Mouse (Mus musculus) hindbrain, embryonic 10.5 days (tissue): ENCODE results near the gene Rab4b. TPM values are rescaled to one million over a fixed set of nuclear protein-coding genes. Genes with fewer than 3 reads are reported as not detected.

Source experiments
- DNase-seq: peaks from one replicate; pipeline ENCODE4 v3.0.0-alpha.2; 2017; ENCODE audit warnings: low spot score
- H3K27ac ChIP-seq: fragments of 300-500 bp; sonication (generic); 2 replicates; pipeline ENCODE4 v1.5.1; 2016; ENCODE audit warnings: mild to moderate bottlenecking, moderate library complexity
- H3K27me3 ChIP-seq: fragments of 300-500 bp; sonication (generic); 2 replicates; pipeline ENCODE4 v1.6.1; 2016; ENCODE audit warnings: mild to moderate bottlenecking; ENCODE audit not compliant: poor library complexity, insufficient read depth, severe bottlenecking
- H3K36me3 ChIP-seq: fragments of 300-500 bp; sonication (generic); 2 replicates; pipeline ENCODE4 v1.6.1; 2016; ENCODE audit warnings: mild to moderate bottlenecking, moderate library complexity
- H3K4me1 ChIP-seq: fragments of 300-500 bp; sonication (generic); replicated peaks from 2 replicates; pipeline ENCODE4 v1.6.1; 2016; ENCODE audit warnings: mild to moderate bottlenecking
- H3K4me3 ChIP-seq: fragments of 300-500 bp; sonication (generic); 2 replicates; pipeline ENCODE4 v1.5.1; 2016; ENCODE audit warnings: mild to moderate bottlenecking, moderate library complexity
- H3K9me3 ChIP-seq: fragments of 300-500 bp; sonication (generic); 2 replicates; pipeline ENCODE4 v1.6.1; 2016; ENCODE audit warnings: mild to moderate bottlenecking, moderate library complexity
- WGBS: fragments of 180-500 bp; shearing (Covaris S2); methylation state at CpG from one replicate; pipeline ENCODE4 v1.1.7; 2016; 5-methylcytosine and 5-hydroxymethylcytosine counted together
- polyA plus RNA-seq: library from polyadenylated mRNA; unstranded; fragments of >200 nt; fragmentation: Nextera tagmentation; extraction: Ambion mirVana; gene quantifications from 2 replicates; pipeline ENCODE4 v1.2.1, GENCODE M21; 2016

Rab4b gene
- 66.0 and 92.2 TPM in 2 replicates for polyA plus RNA-seq

DNA sequence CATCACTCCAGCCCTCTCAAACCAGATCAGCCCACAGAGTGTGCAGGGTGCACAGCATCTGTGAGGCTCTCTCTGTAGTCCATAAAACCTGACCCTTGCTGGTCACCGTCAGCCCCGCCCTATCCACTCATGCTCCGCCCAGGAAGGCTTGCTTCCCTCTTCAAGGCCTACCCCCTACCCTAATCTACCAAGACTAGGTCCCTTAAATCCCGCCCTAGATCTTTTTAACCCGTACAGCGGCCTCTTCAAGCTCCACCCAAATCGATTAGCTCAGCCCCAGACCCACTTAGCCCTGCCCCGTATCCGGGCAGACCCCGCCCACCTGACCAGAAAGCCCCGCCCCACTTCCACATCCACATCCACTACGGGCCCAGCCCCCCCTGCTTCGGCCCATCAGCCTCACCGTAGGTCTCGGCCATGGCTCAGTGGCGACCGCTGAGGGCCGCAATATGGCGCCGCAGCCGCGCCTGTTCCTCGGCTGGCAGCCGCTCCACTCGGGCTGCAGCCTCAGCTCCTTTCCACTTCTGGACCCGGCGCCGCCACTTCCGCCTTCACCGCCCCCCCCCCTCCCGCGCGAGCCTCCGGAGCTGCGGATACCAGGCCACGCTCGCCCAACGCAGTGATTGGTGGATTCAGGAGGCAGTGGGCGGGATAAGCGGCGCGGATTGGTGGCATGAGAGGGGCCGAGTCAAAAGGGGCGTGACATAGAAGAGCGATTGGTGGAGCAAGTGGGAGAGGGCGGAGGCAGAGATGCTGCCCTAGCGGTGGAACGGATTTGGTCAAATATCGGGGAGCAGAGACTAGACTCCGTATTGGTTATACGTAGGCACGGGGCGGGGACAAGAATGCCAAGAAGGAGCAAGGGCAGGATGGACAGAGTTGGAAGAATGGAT, at the start of gene Rab4b:
Gene Rab4b, minus strand, starts transcription at position 573 of the 893 bp plus-strand sequence.
- peak; percentile 100 for DNase-seq
- no peaks in the 10 kb centered on the region for H3K9me3 ChIP-seq
- H3K27me3 ChIP-seq: no peaks in the 10 kb centered on the region
- H3K4me1 ChIP-seq: peaks cover 19% of the 10 kb centered on the region
- peaks cover 33% of the 10 kb centered on the region for H3K36me3 ChIP-seq
- H3K4me3 ChIP-seq: peak within 1 kb of the TSS; percentile 63
- under 1% methylated on average over 53 of the region's 53 CpGs for WGBS
- H3K27ac ChIP-seq: peak within 1 kb of the TSS; percentile 90

DNA sequence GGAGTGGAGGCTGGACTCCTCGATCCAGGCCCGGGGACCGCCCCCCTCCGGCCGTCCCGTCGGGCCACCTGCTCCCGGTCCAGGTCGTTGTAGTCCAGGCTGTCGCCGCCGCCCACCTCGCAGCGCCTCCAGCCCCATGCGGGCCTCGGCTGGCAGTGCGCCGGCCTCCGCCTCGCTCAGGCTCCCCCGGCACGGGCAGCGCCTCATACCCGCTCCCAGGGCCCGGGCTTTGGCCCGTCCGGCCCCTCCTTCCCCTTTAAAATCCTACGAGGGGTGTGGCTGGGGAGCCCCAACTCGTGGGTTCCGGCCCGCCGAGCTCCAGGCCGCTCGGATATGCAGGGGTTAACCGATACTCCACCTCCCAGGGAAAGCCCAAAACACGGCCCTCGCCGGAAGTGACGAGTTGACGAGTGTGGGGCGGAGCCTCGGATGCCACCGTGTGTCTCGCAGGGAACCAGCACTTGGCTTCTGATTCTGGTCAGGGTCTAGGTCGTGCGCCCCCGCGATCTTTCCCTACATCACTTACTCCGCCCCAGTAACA, 49.7 kb upstream of the Rab4b start, which contains the start of gene Itpkc:
Gene Itpkc, minus strand, starts transcription at position 381 of the 541 bp plus-strand sequence.
- peak within 1 kb of the TSS; percentile 93 for H3K4me3 ChIP-seq
- peaks cover 66% of the 10 kb centered on the region for H3K4me1 ChIP-seq
- H3K27me3 ChIP-seq: no peaks in the 10 kb centered on the region
- H3K36me3 ChIP-seq: peaks cover 6% of the 10 kb centered on the region; the same call in 1 of the 2 replicates
- DNase-seq: peak; percentile 97
- peak within 1 kb of the TSS; percentile 95 for H3K27ac ChIP-seq
- under 1% methylated on average over 49 of the region's 49 CpGs for WGBS
- no peaks in the 10 kb centered on the region for H3K9me3 ChIP-seq

DNA sequence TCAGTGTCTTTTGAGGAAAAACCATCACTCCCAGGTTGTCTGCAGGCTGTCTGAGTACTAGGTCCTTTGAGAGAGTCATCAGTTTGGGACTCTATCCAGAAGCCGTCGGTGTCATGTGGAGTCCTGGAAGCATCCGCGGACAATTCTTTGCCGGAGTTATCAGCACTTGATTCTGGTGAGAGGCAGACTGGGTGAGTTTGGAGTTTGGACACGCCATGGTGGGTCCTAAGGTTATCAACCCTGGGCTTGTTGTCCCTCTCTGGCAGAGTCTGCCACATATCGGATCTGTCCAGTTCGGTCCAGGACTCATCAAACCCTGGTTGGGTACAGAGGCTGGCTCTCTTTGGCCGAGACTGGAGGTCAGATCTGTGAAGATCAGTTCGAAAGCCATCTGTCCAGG, 49.0 kb upstream of the Rab4b start:
- H3K9me3 ChIP-seq: no peaks in the 10 kb centered on the region
- peaks cover 62% of the 10 kb centered on the region for H3K4me1 ChIP-seq
- no peaks in the 10 kb centered on the region for H3K27me3 ChIP-seq
- peaks cover 12% of the 10 kb centered on the region; the same call in 1 of the 2 replicates for H3K36me3 ChIP-seq
- H3K27ac ChIP-seq: peak overlapping the region; percentile 95
- WGBS: 3% methylated on average over 10 of the region's 10 CpGs
- peak overlapping the region; percentile 93 for H3K4me3 ChIP-seq
- no peak for DNase-seq

DNA sequence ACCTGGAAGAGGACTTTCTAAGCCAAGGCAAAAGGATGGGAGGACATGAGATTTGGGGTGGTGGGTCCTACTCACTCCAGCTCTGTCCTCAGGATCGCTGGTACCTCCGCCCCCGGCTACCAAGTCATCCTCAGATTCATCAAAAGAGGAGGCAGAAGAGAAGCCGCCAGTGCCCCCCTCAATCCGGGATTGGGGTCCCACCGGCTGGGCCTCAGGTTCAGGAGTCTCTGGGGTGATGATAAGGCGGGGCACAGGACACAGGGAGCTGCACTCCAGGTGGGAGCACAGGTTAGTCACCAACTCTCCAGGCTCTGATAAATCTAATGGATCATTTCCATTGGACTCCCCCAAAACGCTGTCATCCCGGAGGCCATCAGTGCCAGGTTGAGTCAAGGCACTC, 48.6 kb upstream of the Rab4b start:
- DNase-seq: no peak
- Histone ChIP-seq H3K27me3 (no peaks in the 10 kb centered on the region), H3K36me3 (peaks cover 16% of the 10 kb centered on the region; the same call in 1 of the 2 replicates), H3K4me3 (peak overlapping the region; percentile 93), H3K9me3 (no peaks in the 10 kb centered on the region), H3K4me1 (peaks cover 58% of the 10 kb centered on the region), H3K27ac (peak overlapping the region; percentile 95)
- 34% methylated on average over 9 of the region's 9 CpGs for WGBS

DNA sequence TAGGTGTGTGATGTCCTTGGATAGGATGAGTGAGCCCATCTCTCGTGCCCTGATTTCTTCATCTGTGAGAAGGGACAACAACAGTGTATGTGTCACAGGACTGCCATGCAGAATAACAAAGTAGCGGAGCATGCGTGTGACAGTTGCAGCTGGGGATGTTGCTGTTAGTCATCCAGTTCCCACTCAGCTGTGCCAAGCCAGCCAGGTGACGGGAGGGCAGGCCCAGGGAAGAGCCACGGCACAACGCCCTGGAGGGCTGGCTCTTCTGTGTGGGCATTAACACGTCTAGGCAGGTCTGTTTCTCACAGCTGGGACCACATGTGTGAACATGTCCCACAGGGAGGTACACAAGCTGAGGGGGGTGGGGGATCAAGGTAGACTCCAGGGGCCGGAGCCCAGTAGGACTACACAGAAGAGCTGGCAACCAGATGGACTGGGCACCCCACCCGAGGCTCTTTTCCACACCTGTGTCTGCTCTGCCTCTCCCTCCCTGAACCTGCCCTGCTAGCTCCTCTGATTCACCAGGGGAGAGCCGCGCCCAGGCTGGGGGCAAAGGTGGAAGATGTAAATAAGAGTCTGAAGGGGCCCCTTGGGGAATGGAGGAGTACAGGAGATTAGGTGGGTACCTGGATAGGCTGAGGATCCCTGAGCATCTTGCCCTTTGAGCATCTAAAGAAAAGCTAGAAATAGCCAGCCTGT, 46.3 kb upstream of the Rab4b start:
- Histone ChIP-seq H3K36me3 (peaks cover 33% of the 10 kb centered on the region), H3K27ac (peak overlapping the region; percentile 51; the same call in 1 of the 2 replicates), H3K4me3 (peak overlapping the region; percentile 93; the same call in 1 of the 2 replicates), H3K27me3 (no peaks in the 10 kb centered on the region), H3K4me1 (peaks cover 58% of the 10 kb centered on the region), H3K9me3 (no peaks in the 10 kb centered on the region)
- DNase-seq: no peak
- 84% methylated on average over 11 of the region's 11 CpGs for WGBS

DNA sequence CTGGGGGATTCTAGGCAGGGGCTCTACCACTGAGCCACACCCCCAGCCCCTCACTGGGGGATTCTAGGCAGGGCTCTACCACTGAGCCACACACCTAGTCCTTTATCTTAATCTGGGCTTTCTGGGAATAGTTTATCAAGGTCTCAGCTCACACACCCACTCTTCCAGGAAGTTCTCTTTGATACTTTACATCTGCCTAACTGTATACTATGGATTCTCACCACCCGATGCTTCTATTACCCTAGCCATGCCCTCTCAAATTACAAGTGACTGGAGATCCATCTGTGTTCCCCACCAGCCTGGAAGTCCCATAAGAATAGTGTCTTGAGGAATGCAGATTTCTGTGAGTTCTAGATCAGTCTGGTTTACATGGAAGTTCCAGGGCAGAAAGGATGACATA, 43.8 kb upstream of the Rab4b start:
- Histone ChIP-seq H3K4me1 (peaks cover 46% of the 10 kb centered on the region), H3K9me3 (no peaks in the 10 kb centered on the region), H3K36me3 (peaks cover 54% of the 10 kb centered on the region), H3K4me3 (no peak overlapping the region), H3K27me3 (no peaks in the 10 kb centered on the region), H3K27ac (no peak overlapping the region)
- 86% methylated on average over 1 of the region's 1 CpGs for whole genome bisulfite sequencing
- DNase-seq: no peak

DNA sequence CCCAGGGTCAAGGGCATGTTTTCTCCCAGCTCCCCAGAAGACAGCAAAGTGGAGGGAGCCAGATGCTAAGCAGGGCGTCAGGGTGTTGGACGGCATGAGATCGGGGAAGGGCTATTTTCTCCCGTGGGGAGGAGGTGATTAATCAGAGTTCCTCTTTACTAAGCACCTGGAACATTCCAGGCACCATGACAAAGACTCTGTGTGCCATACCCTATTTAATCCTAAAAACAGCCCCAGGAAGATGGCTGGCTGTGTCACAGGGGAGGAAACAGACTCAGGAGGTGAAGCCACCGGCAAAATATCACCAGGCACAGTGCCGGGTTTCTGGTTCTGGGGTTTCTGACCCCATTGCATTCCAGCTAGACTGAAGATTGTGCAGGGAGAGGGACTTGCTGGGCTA, 43.2 kb upstream of the Rab4b start:
- no peak overlapping the region for H3K4me3 ChIP-seq
- H3K4me1 ChIP-seq: peaks cover 40% of the 10 kb centered on the region
- no peaks in the 10 kb centered on the region for H3K27me3 ChIP-seq
- peaks cover 60% of the 10 kb centered on the region for H3K36me3 ChIP-seq
- DNase-seq: no peak
- 85% methylated on average over 6 of the region's 6 CpGs for WGBS
- H3K27ac ChIP-seq: no peak overlapping the region
- no peaks in the 10 kb centered on the region for H3K9me3 ChIP-seq

DNA sequence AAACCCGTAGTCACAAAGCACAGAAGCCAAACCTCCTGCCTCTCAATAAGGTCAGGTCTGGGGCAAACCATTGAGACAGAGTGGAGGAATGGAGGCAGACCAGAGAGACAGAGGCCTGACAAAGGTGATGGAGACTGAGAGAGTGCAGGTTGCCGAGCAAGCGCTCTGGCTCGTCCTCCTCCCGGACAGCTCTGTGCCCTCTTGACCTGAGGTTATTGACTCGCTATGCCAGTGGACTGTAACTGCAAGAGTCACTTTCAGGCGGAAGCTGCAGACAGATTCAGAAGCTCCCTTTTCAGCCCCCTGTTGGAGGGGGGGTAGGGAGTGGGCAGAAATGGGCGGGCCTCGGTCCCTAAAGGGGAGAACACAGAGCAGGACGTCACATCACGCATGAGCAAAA, 41.2 kb upstream of the Rab4b start:
- no peak overlapping the region for H3K4me3 ChIP-seq
- DNase-seq: no peak
- WGBS: 60% methylated on average over 11 of the region's 11 CpGs

DNA sequence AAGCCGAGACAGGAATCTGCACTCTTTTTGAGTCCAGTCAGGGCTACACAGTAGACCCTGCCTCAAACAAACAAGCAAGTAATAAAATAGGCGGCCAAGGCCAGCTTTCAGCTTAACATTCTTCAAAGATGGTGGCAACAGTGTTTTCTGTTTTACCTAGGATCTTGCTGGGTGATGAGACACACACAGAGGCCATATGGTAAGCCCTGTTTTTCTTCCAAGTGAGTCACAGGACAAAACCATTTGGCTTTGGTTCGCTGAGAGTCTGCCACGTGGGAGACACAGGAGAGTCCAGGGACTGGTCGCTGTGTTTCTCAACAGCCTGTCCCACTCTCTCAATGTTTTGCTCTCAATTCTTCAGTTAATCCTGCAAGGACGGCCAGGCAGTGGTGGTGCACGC, 39.9 kb upstream of the Rab4b start:
- peaks cover 87% of the 10 kb centered on the region for H3K36me3 ChIP-seq
- no peak overlapping the region for H3K4me3 ChIP-seq
- no peak for DNase-seq
- WGBS: 88% methylated on average over 7 of the region's 7 CpGs
- no peaks in the 10 kb centered on the region for H3K9me3 ChIP-seq
- H3K27me3 ChIP-seq: no peaks in the 10 kb centered on the region
- H3K27ac ChIP-seq: no peak overlapping the region
- H3K4me1 ChIP-seq: 0 out of 2 replicates have a peak, but pooled peaks cover 8% of the 10 kb centered on the region

More for the DNA sequence above, 41.2 kb upstream of the Rab4b start:
- H3K9me3 ChIP-seq: no peaks in the 10 kb centered on the region
- no peaks in the 10 kb centered on the region for H3K27me3 ChIP-seq
- no peak overlapping the region for H3K27ac ChIP-seq
- peaks cover 20% of the 10 kb centered on the region for H3K4me1 ChIP-seq
- peaks cover 78% of the 10 kb centered on the region for H3K36me3 ChIP-seq

DNA sequence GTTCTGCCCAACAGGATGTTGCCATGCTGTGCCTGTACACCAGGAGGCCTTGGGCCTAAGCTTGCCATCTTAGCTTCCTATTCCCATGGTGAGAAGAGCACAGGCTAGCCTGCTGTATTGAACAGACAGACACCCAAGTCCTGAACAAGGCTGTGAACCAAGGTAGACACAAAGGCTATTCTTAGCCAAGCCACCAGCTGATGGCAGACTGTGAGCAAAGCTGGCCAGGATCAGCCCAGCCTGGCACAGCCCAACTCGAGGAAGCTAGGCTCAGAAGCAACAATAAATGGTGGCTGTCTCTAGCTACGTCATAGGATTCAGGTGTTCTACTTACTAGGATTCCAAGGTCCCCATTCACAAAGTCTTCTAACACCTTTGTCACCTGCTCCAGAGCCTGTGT, 33.9 kb upstream of the Rab4b start:
- H3K4me1 ChIP-seq: no peaks in the 10 kb centered on the region
- H3K4me3 ChIP-seq: no peak overlapping the region
- no peak overlapping the region for H3K27ac ChIP-seq
- H3K36me3 ChIP-seq: peaks cover 96% of the 10 kb centered on the region
- DNase-seq: no peak
- no peaks in the 10 kb centered on the region for H3K9me3 ChIP-seq
- H3K27me3 ChIP-seq: no peaks in the 10 kb centered on the region
- WGBS: 93% methylated on average over 2 of the region's 2 CpGs

DNA sequence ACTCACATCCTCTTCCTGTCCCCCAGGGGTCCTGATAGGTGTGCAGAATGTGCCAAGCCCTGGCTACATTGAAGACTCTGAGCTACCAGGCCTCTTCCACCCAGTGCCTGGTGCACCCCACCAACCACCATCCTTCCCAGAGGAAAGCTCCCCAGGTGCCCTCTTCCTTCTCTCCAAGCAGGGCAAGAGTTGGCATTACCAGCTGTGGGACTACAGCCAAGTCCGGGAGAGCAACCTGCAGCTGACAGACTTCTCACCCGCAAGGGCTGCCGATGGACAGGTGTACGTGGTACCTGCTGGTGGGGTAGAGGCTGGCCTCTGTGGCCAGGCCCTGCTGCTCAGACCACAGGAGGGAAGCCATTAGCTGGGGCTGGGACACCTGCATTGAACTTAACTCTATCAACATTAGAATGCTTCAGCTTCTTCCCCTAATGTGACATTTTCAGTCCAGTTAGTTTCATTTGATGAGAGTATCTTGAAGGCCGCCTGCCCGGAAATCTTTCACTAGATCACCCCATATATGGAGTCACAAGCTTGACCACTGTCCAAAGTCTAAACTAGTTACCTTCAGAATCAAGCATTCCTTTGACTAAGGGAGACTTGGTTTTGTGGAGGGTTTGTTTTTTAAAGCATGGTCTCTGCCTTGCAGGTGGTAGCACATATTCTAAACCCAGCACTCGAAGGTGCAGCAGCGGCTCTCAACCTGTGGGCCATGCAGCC, 25.2 kb upstream of the Rab4b start:
- H3K4me1 ChIP-seq: no peaks in the 10 kb centered on the region
- H3K4me3 ChIP-seq: no peak overlapping the region
- H3K27me3 ChIP-seq: no peaks in the 10 kb centered on the region
- H3K27ac ChIP-seq: no peak overlapping the region
- DNase-seq: no peak
- peaks cover 73% of the 10 kb centered on the region for H3K36me3 ChIP-seq
- no peaks in the 10 kb centered on the region for H3K9me3 ChIP-seq
- 94% methylated on average over 8 of the region's 8 CpGs for WGBS

DNA sequence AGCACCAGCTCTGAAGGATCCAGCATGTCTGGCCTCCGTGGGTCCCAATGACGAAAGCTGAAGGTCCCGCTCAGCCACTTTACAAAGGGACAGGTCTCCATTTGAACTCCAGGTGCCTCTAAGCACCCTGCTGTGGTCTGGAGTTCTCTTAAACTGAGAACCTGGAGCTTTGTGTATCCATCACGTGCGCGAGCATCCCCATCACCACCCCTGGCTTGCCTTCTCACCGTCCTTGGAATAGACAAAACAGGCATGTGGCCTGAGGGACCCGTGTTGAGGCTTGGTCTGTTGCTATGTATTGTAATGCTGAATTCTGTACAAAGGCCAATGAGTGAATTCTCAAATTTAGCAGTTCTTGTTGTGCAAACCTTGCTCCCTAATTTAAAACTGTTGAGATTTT, 20.1 kb upstream of the Rab4b start:
- Histone ChIP-seq H3K27me3 (no peaks in the 10 kb centered on the region), H3K4me1 (peaks cover 20% of the 10 kb centered on the region), H3K27ac (no peak overlapping the region), H3K4me3 (no peak overlapping the region), H3K9me3 (no peaks in the 10 kb centered on the region), H3K36me3 (peaks cover 55% of the 10 kb centered on the region)
- 94% methylated on average over 8 of the region's 8 CpGs for WGBS
- DNase-seq: no peak
